Mouse (Mus musculus): ENCODE results near the gene Gm49395. TPM values are rescaled to one million over a fixed set of nuclear protein-coding genes. Genes with fewer than 3 reads are reported as not detected.

Gene Gm49395
- total RNA-seq, 1 experiment from 2014 or later, result 3.0 TPM

Other genes starting within 250 kb of the Gm49395 start
- 4.2 and 5.6 TPM in 2 replicates for gene Itga2, start 169.8 kb downstream of the Gm49395 start, total RNA-seq (2017)
- gene Pelo, start 11.7 kb downstream of the Gm49395 start, total RNA-seq (2017), result 5.7 and 7.1 TPM in 2 replicates
- gene Itga1, start within 50 bp of the Gm49395 start, total RNA-seq (2017), result 0.81 and 0.84 TPM in 2 replicates

Measured in hematopoietic stem cell, adult 5-6 weeks (primary cell).